Mouse (Mus musculus) CH12.LX (cell line): ENCODE results near the gene Psmb7. TPM values are rescaled to one million over a fixed set of nuclear protein-coding genes. Genes with fewer than 3 reads are reported as not detected.

ENCODE experiments used
- DNase-seq: peaks from one replicate; pipeline ENCODE4 v3.0.0-alpha.2; 2013; ENCODE audit errors: extremely low read depth
- H3K27ac ChIP-seq: 2 replicates; pipeline ENCODE4 v1.5.1; 2012; ENCODE audit warnings: low read depth, mild to moderate bottlenecking, control low read depth, moderate library complexity; ENCODE audit not compliant: insufficient read depth
- H3K27me3 ChIP-seq: replicated peaks from 2 replicates; pipeline ENCODE3; 2012; ENCODE audit warnings: inconsistent platforms
- H3K36me3 ChIP-seq, 2 experiments: replicated peaks in 1 of 2; 2 replicates each; pipeline versions ENCODE3 to v1.6.1; 2012; ENCODE audit warnings: inconsistent platforms in 1 of 2, low read length in 1 of 2, mild to moderate bottlenecking in 1 of 2, mixed read lengths in 1 of 2, moderate library complexity in 1 of 2; ENCODE audit not compliant: control insufficient read depth in 1 of 2, insufficient read depth in 1 of 2
- H3K4me1 ChIP-seq, 2 experiments: 2 replicates each; pipeline ENCODE4 v1.6.1; 2012; ENCODE audit warnings: inconsistent platforms in 1 of 2, moderate library complexity in 1 of 2; ENCODE audit not compliant: insufficient read depth in 2 of 2, control insufficient read depth in 1 of 2
- H3K4me2 ChIP-seq: 2 replicates; pipeline ENCODE4 v1.6.1; 2012; ENCODE audit warnings: low read depth, mild to moderate bottlenecking, control low read depth; ENCODE audit not compliant: poor library complexity, insufficient read depth, severe bottlenecking
- H3K4me3 ChIP-seq, 3 experiments: fragments of 150-350 bp in 1 of 3; sonication (generic) in 1 of 3; replicated peaks in 1 of 3; 2 replicates each; pipeline versions ENCODE3 to v1.5.1; 2011 to 2012; ENCODE audit warnings: low read depth in 2 of 3, low read length in 2 of 3, mild to moderate bottlenecking in 2 of 3, moderate library complexity in 2 of 3, control low read depth in 1 of 3, improper control_type of control experiment in 1 of 3, inconsistent platforms in 1 of 3, mixed read lengths in 1 of 3; ENCODE audit not compliant: poor library complexity in 1 of 3
- H3K79me2 ChIP-seq: replicated peaks from 2 replicates; pipeline ENCODE4 v1.6.1; 2012; ENCODE audit warnings: mild to moderate bottlenecking, moderate library complexity; ENCODE audit not compliant: control insufficient read depth, poor library complexity, insufficient read depth, severe bottlenecking; ENCODE audit errors: extremely low read depth
- H3K9ac ChIP-seq: 2 replicates; pipeline ENCODE4 v1.6.1; 2012; ENCODE audit warnings: low read depth, mild to moderate bottlenecking, control low read depth, moderate library complexity; ENCODE audit not compliant: insufficient read depth
- H3K9me3 ChIP-seq: replicated peaks from 2 replicates; pipeline ENCODE3; 2012; ENCODE audit warnings: low read length, inconsistent platforms, mixed read lengths
- BHLHE40 ChIP-seq: IDR thresholded peaks from 2 replicates; pipeline ENCODE4 v1.6.1; 2011; ENCODE audit warnings: mild to moderate bottlenecking, low read depth, low read length, improper control_type of control experiment
- CHD2 ChIP-seq: IDR thresholded peaks from 2 replicates; pipeline ENCODE4 v1.6.1; 2011; ENCODE audit warnings: low read length, improper control_type of control experiment
- EP300 ChIP-seq: IDR thresholded peaks from 2 replicates; pipeline ENCODE4 v1.6.1; 2011; ENCODE audit warnings: low read length, improper control_type of control experiment
- HCFC1 ChIP-seq: IDR thresholded peaks from 2 replicates; pipeline ENCODE4 v1.6.1; 2012; ENCODE audit warnings: low read depth, mild to moderate bottlenecking, inconsistent platforms, low read length, improper control_type of control experiment
- JUN ChIP-seq: IDR thresholded peaks from 2 replicates; pipeline ENCODE4 v1.6.1; 2011; ENCODE audit warnings: low read depth, mild to moderate bottlenecking, low read length, improper control_type of control experiment, moderate library complexity; ENCODE audit not compliant: insufficient read depth
- JUND ChIP-seq: conservative IDR thresholded peaks from 2 replicates; pipeline ENCODE4 v1.6.1; 2011; ENCODE audit warnings: low read depth, low read length, improper control_type of control experiment
- MAFK ChIP-seq: IDR thresholded peaks from 2 replicates; pipeline ENCODE4 v1.6.1; 2011; ENCODE audit warnings: low read length, improper control_type of control experiment; ENCODE audit not compliant: insufficient replicate concordance
- MXI1 ChIP-seq: IDR thresholded peaks from 2 replicates; pipeline ENCODE4 v1.6.1; 2011; ENCODE audit warnings: mild to moderate bottlenecking, low read depth, low read length, improper control_type of control experiment
- NELFE ChIP-seq: IDR thresholded peaks from 2 replicates; pipeline ENCODE4 v1.6.1; 2011; ENCODE audit warnings: low read depth, low read length, improper control_type of control experiment
- NRF1 ChIP-seq: IDR thresholded peaks from 2 replicates; pipeline ENCODE4 v1.6.1; 2014; ENCODE audit warnings: low read depth, mild to moderate bottlenecking, inconsistent platforms, low read length, improper control_type of control experiment, moderate library complexity
- POLR2AphosphoS2 ChIP-seq: IDR thresholded peaks from 2 replicates; pipeline ENCODE4 v1.6.1; 2011; ENCODE audit warnings: low read depth, low read length, improper control_type of control experiment
- RAD21 ChIP-seq: IDR thresholded peaks from 2 replicates; pipeline ENCODE4 v1.6.1; 2011; ENCODE audit warnings: low read depth, mild to moderate bottlenecking, low read length, improper control_type of control experiment, moderate library complexity
- RCOR1 ChIP-seq: conservative IDR thresholded peaks from 2 replicates; pipeline ENCODE4 v1.6.1; 2012; ENCODE audit warnings: low read depth, mild to moderate bottlenecking, inconsistent platforms, low read length, improper control_type of control experiment
- SMC3 ChIP-seq: IDR thresholded peaks from 2 replicates; pipeline ENCODE4 v1.6.1; 2011; ENCODE audit warnings: low read depth, low read length, improper control_type of control experiment
- TCF12 ChIP-seq: IDR thresholded peaks from 2 replicates; pipeline ENCODE4 v1.6.1; 2014; ENCODE audit warnings: low read depth, mild to moderate bottlenecking, inconsistent platforms, low read length, improper control_type of control experiment
- UBTF ChIP-seq: IDR thresholded peaks from 2 replicates; pipeline ENCODE4 v1.6.1; 2012; ENCODE audit warnings: low read depth, mild to moderate bottlenecking, inconsistent platforms, low read length, improper control_type of control experiment, moderate library complexity
- ZKSCAN1 ChIP-seq: IDR thresholded peaks from 2 replicates; pipeline ENCODE4 v1.6.1; 2012; ENCODE audit warnings: low read depth, inconsistent platforms, low read length, improper control_type of control experiment, borderline replicate concordance
- ZNF384 ChIP-seq: IDR thresholded peaks from 2 replicates; pipeline ENCODE4 v1.6.1; 2012; ENCODE audit warnings: low read depth, low read length, improper control_type of control experiment, inconsistent platforms
- dilution Hi-C: fragments of 300-500 bp; cut with MboI; formaldehyde crosslinking; loops from 2 replicates; pipeline ENCODE4 v1.14.3; 2020; ENCODE audit warnings: low sequenced_read_pairs; ENCODE audit not compliant: extremely low pct_unique_long_range_greater_than_20kb, extremely low pct_ligation_motif_present
- in situ Hi-C: fragments of 300-500 bp; cut with MboI; formaldehyde crosslinking; loops from 3 replicates; pipeline ENCODE4 v1.14.3; 2019; ENCODE audit warnings: low sequenced_read_pairs, low pct_ligation_motif_present, low pct_unique_long_range_greater_than_20kb, mixed read lengths
- polyA plus RNA-seq: library from polyadenylated mRNA; unstranded; fragments of >175 nt; gene quantifications from 2 replicates; pipeline ENCODE4 v1.2.1, GENCODE M21; 2012; ENCODE audit warnings: low read depth; ENCODE audit not compliant: insufficient read length
- total RNA-seq, 2 experiments: library from RNA; depleted of rRNA; stranded (reverse); fragments of 300-350 nt in 1 of 2; fragments of >200 nt in 1 of 2; gene quantifications; 2 replicates each; pipeline ENCODE4 v1.2.3; 2012 to 2014

Gene Psmb7
- total and polyA plus RNA-seq, 3 experiments, result 334 to 415 (median 389) TPM

GRCm38 (mm10) chr2:38621076-38621475, 22.8 kb downstream of the Psmb7 start:
- in situ Hi-C loops, result no loop called here
- dilution Hi-C loops, result no loop called here
- Histone ChIP-seq H3K27me3 (no peaks in the 10 kb centered on the region), H3K4me1 (peaks cover 13 to 42% of the 10 kb centered on the region in 2 experiments), H3K4me2 (no peak overlapping the region), H3K36me3 (peaks cover 36 to 74% of the 10 kb centered on the region in 2 experiments), H3K4me3 (no peak overlapping the region), H3K9me3 (no peaks in the 10 kb centered on the region), H3K9ac (no peak overlapping the region), H3K27ac (no peak overlapping the region), H3K79me2 (peaks cover 18% of the 10 kb centered on the region)
- TF ChIP-seq JUND (no peak), RAD21 (no peak), MXI1 (no peak), SMC3 (no peak), EP300 (no peak), MAFK (no peak)
- DNase-seq, result no peak

GRCm38 (mm10) chr2:38619777-38620176, 24.1 kb downstream of the Psmb7 start:
- no peak overlapping the region for H3K4me2 ChIP-seq
- no peak for TF ChIP-seq NELFE
- no peak for TF ChIP-seq CHD2
- TF ChIP-seq HCFC1, result no peak
- no peak for TF ChIP-seq EP300
- no peak for TF ChIP-seq POLR2AphosphoS2
- no peak for TF ChIP-seq ZNF384
- TF ChIP-seq MAFK, result no peak
- TF ChIP-seq ZKSCAN1, result no peak
- TF ChIP-seq SMC3, result no peak
- no peak for TF ChIP-seq UBTF
- no peak for TF ChIP-seq MXI1
- TF ChIP-seq RAD21, result no peak
- TF ChIP-seq TCF12, result no peak
- no peak for TF ChIP-seq NRF1
- TF ChIP-seq RCOR1, result no peak
- no peak for TF ChIP-seq BHLHE40
- TF ChIP-seq JUN, result no peak
- TF ChIP-seq, all 38 proteins: peak for 0
- Histone ChIP-seq H3K36me3 (peaks cover 34 to 67% of the 10 kb centered on the region in 2 experiments), H3K4me1 (peaks cover 13 to 45% of the 10 kb centered on the region in 2 experiments), H3K9ac (no peak overlapping the region), H3K79me2 (peaks cover 29% of the 10 kb centered on the region), H3K27ac (no peak overlapping the region), H3K9me3 (no peaks in the 10 kb centered on the region), H3K27me3 (no peaks in the 10 kb centered on the region), H3K4me3 (no peak overlapping the region)
- dilution Hi-C loops (no loop called here), in situ Hi-C loops (no loop called here)
- no peak for DNase-seq
